Mouse (Mus musculus) heart, adult 2 months (tissue): ENCODE measurements around the gene Cd70. TPM values are rescaled to one million over a fixed set of nuclear protein-coding genes. Genes with fewer than 3 reads are reported as not detected.

Experiments
- DNase-seq, 2 experiments: peaks; one replicate each; pipeline ENCODE4 v3.0.0; 2021
- H3K27ac ChIP-seq: fragments of 200-600 bp; 2 replicates; pipeline ENCODE4 v1.8.1; 2022
- H3K27me3 ChIP-seq: fragments of 200-500 bp; 2 replicates; pipeline ENCODE4 v1.6.1; 2012; ENCODE audit warnings: mild to moderate bottlenecking, low read length, inconsistent platforms, mixed read lengths; ENCODE audit not compliant: control insufficient read depth, insufficient read depth
- H3K36me3 ChIP-seq: fragments of 200-500 bp; 2 replicates; pipeline ENCODE4 v1.6.1; 2012; ENCODE audit warnings: low read length, inconsistent platforms; ENCODE audit not compliant: control insufficient read depth, insufficient read depth
- H3K4me1 ChIP-seq: fragments of 200-500 bp; 2 replicates; pipeline ENCODE4 v1.6.1; 2011; ENCODE audit warnings: low read length; ENCODE audit not compliant: control insufficient read depth, insufficient read depth
- H3K4me3 ChIP-seq: fragments of 200-600 bp; 2 replicates; pipeline ENCODE4 v1.8.1; 2022
- H3K79me2 ChIP-seq: fragments of 200-500 bp; replicated peaks from 2 replicates; pipeline ENCODE4 v1.6.1; 2012; ENCODE audit warnings: mild to moderate bottlenecking, inconsistent platforms, low read length, moderate library complexity, mixed read lengths; ENCODE audit not compliant: control insufficient read depth, insufficient read depth
- H3K9ac ChIP-seq: fragments of 200-500 bp; 2 replicates; pipeline ENCODE4 v1.6.1; 2012; ENCODE audit warnings: low read depth, mild to moderate bottlenecking, control low read depth, inconsistent platforms, low read length, mixed read lengths
- CTCF ChIP-seq: fragments of 200-600 bp; IDR thresholded peaks from 2 replicates; pipeline ENCODE4 v1.8.1; 2022; ENCODE audit warnings: antibody characterized with exemption, mild to moderate bottlenecking, moderate library complexity
- EP300 ChIP-seq: fragments of 200-500 bp; IDR thresholded peaks from 2 replicates; pipeline ENCODE4 v1.6.1; 2011; ENCODE audit warnings: low read depth, low read length, control low read depth; ENCODE audit not compliant: insufficient read depth
- POLR2A ChIP-seq: fragments of 200-500 bp; IDR thresholded peaks from 2 replicates; pipeline ENCODE4 v1.6.1; 2011; ENCODE audit warnings: mild to moderate bottlenecking, low read depth, low read length, control low read depth; ENCODE audit not compliant: insufficient read depth
- WGBS: fragments of 180-500 bp; shearing (Covaris S2); methylation state at CpG from one replicate; pipeline ENCODE4 v1.1.7; 2018; 5-methylcytosine and 5-hydroxymethylcytosine counted together
- intact Hi-C: fragments of 180-260 bp; cut with DNase I; formaldehyde crosslinking; loops from one replicate; pipeline ENCODE4 v1.15.1; 2025
- long read RNA-seq: library from polyadenylated mRNA; stranded (forward); transcript quantifications from one replicate; pipeline ENCODE4 v2.0.0, GENCODE M21; 2021
- polyA plus RNA-seq: library from polyadenylated mRNA; depleted of rRNA; stranded (reverse); fragments of >200 nt; gene quantifications from 2 replicates; pipeline ENCODE4 v1.2.3, GENCODE M21; 2012; rRNA removed
- total RNA-seq, 2 experiments: library from RNA; stranded (reverse); gene quantifications; 2 replicates each; pipeline ENCODE4 v1.2.3; 2021

The Cd70 gene
- total RNA-seq = not detected
- not detected in 2 replicates for polyA plus RNA-seq
- long read RNA-seq = 0 reads

GRCm38 (mm10) chr17:57148994-57149803 is at the start of gene Cd70:
TSS of gene Cd70 (minus strand) at chr17:57149777.
- Histone ChIP-seq H3K79me2 (no peaks in the 10 kb centered on the region), H3K36me3 (no peaks in the 10 kb centered on the region), H3K4me1 (no peaks in the 10 kb centered on the region), H3K9ac (no peak within 1 kb of the TSS), H3K27me3 (peaks cover 11% of the 10 kb centered on the region), H3K4me3 (no peak within 1 kb of the TSS), H3K27ac (no peak within 1 kb of the TSS)
- DNase-seq = no peak
- no peak for TF ChIP-seq CTCF
- TF ChIP-seq POLR2A = no peak
- no peak for TF ChIP-seq EP300
- WGBS = 4% methylated on average over 39 of the region's 39 CpGs
- intact Hi-C loops = no loop called here

GRCm38 (mm10) chr17:57198252-57198651 is 48.7 kb upstream of the Cd70 start:
- H3K27me3 ChIP-seq = no peaks in the 10 kb centered on the region

GRCm38 (mm10) chr17:57195326-57196010 is 45.9 kb upstream of the Cd70 start:
- H3K4me1 ChIP-seq = no peaks in the 10 kb centered on the region
- intact Hi-C loops = no loop called here
- H3K79me2 ChIP-seq = no peaks in the 10 kb centered on the region
- H3K4me3 ChIP-seq = no peak overlapping the region
- no peak for TF ChIP-seq POLR2A
- TF ChIP-seq CTCF = no peak
- TF ChIP-seq EP300 = no peak
- no peaks in the 10 kb centered on the region for H3K27me3 ChIP-seq
- DNase-seq = no peak
- WGBS = 72% methylated on average over 8 of the region's 8 CpGs
- no peak overlapping the region for H3K27ac ChIP-seq
- no peaks in the 10 kb centered on the region for H3K36me3 ChIP-seq
- H3K9ac ChIP-seq = no peak overlapping the region

More at GRCm38 (mm10) chr17:57198252-57198651, 48.7 kb upstream of the Cd70 start:
- no peak for TF ChIP-seq EP300
- no peaks in the 10 kb centered on the region for H3K4me1 ChIP-seq
- WGBS = 40% methylated on average over 3 of the region's 3 CpGs
- no peak overlapping the region for H3K27ac ChIP-seq
- intact Hi-C loops = no loop called here
- DNase-seq = no peak
- no peak overlapping the region for H3K4me3 ChIP-seq
- no peak overlapping the region for H3K9ac ChIP-seq
- no peaks in the 10 kb centered on the region for H3K36me3 ChIP-seq
- no peaks in the 10 kb centered on the region for H3K79me2 ChIP-seq

- Histone ChIP-seq H3K9ac (no peak overlapping the region), H3K4me1 (no peaks in the 10 kb centered on the region), H3K79me2 (no peaks in the 10 kb centered on the region), H3K27me3 (no peaks in the 10 kb centered on the region), H3K4me3 (no peak overlapping the region), H3K36me3 (no peaks in the 10 kb centered on the region), H3K27ac (no peak overlapping the region)
- DNase-seq = no peak
- WGBS = 65% methylated on average over 3 of the region's 3 CpGs
- TF ChIP-seq POLR2A (no peak), CTCF (no peak), EP300 (no peak)
- intact Hi-C loops = no loop called here
Measured at GRCm38 (mm10) chr17:57194771-57195170, 45.2 kb upstream of the Cd70 start.

GRCm38 (mm10) chr17:57194041-57194507 is 44.5 kb upstream of the Cd70 start, which contains the start of gene Tnfsf14:
TSS of gene Tnfsf14 (minus strand) at chr17:57194177.
- peak in 1 of 2 experiments; percentile 52 for DNase-seq
- H3K36me3 ChIP-seq = no peaks in the 10 kb centered on the region
- no peaks in the 10 kb centered on the region for H3K4me1 ChIP-seq
- intact Hi-C loops = no loop called here
- H3K27ac ChIP-seq = no peak within 1 kb of the TSS
- H3K79me2 ChIP-seq = no peaks in the 10 kb centered on the region
- H3K27me3 ChIP-seq = no peaks in the 10 kb centered on the region
- 63% methylated on average over 11 of the region's 11 CpGs for WGBS
- H3K9ac ChIP-seq = no peak within 1 kb of the TSS
- TF ChIP-seq EP300 = no peak
- TF ChIP-seq POLR2A = no peak
- no peak for TF ChIP-seq CTCF
- H3K4me3 ChIP-seq = no peak within 1 kb of the TSS

- Histone ChIP-seq H3K4me1 (no peaks in the 10 kb centered on the region), H3K4me3 (no peak overlapping the region), H3K36me3 (no peaks in the 10 kb centered on the region), H3K79me2 (no peaks in the 10 kb centered on the region), H3K27ac (no peak overlapping the region), H3K9ac (no peak overlapping the region), H3K27me3 (no peaks in the 10 kb centered on the region)
- no peak for TF ChIP-seq EP300
- TF ChIP-seq CTCF = no peak
- no peak for DNase-seq
- WGBS = 41% methylated on average over 12 of the region's 12 CpGs
- intact Hi-C loops = no loop called here
Measured at GRCm38 (mm10) chr17:57188510-57189192, 39.1 kb upstream of the Cd70 start.
